Mouse (Mus musculus): ENCODE measurements around the gene Gdpd5.

GRCm38 (mm10) chr7:99386030-99386429 is 4.8 kb downstream of the Gdpd5 start:
- no peak for TF ChIP-seq EP300 (optimal IDR thresholded peaks at IDR 0.05)
- TF ChIP-seq CTCF (IDR thresholded peaks at IDR 0.05; ENCODE audit: low read depth): no peak
